ENCODE assay signal across 8 mouse cellular contexts in the genomic region with DNA sequence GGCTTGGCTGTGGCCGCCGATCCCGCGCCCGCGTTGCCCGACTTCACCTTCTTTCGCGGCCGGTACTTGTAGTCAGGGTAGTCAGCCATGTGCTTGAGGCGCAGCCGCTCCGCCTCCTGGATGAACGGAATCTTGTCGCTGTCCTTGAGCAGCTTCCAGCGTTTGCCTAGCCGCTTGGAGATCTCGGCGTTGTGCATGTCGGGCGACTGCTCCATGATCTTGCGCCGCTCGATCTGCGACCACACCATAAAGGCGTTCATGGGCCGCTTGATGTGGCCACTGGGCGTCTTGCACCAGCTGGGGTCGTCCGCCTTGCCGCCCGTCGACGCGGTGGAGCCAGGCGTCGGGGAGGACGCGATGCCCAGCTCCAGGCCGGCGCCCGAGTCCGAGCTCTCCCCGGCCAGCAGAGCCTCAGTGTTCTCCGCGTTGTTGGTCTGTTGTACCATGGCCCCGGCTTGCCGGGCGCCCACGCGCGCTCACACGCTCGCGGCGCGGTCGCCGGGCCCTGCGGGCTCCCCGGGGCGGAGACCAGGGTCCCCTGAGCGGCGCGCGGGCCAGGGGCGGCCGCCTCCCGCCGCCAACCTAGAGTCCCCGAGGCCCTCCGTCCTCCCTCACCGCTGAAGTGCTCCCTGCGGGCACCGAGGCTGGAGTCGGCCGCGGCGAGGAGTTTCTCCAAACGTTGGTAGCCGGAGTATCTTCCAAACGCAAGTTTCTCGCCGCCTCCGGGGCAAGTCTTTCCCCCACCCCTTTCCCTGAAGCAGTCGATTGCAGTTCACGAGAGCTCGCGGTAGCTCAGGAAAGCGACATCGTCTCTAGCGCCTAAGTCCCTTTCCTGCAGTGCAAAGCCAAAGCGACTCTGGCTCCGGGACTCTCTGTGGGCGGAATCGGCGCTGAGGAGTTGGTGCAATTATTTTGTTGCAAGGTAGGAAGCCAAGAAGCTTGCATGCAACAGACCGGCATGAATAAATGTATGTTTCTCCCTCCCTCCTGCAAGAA. TPM values are rescaled to one million over a fixed set of nuclear protein-coding genes. Genes with fewer than 3 reads are reported as not detected.
A peak's percentile ranks its signal among the peaks of the same experiment; 100 is the strongest.
DNase-seq lines count a peak whose midpoint lies in the region; ATAC-seq lines count a peak whose summit lies in the region.

No protein-coding gene starts in this region.

- peak; percentile 84 for DNase-seq in ZHBTc4 (ENCODE audit: low read depth, low spot score)
- peak; percentile 70 to 73 for DNase-seq in cerebellum, postnatal 14 days
- DNase-seq in gastrocnemius, adult 18-20 months (ENCODE audit: low spot score), result peak; percentile 55
- DNase-seq in layer of hippocampus, postnatal 36 days, result peak; percentile 60 to 65
- DNase-seq in lung, postnatal 25 days (ENCODE audit: low spot score), result peak; percentile 61
- peak; percentile 50 to 59 for DNase-seq in right cerebral cortex, postnatal 36 days (ENCODE audit: low spot score in 2 of 2)
- DNase-seq in yolk sac, embryonic 10.5 days (ENCODE audit: low spot score), result peak; percentile 66

- ATAC-seq in hindbrain, embryonic 13.5 days (ENCODE audit: low FRiP score), result peak; percentile 66

- under 1% methylated on average over 91 of the region's 98 CpGs for WGBS in hindbrain, embryonic 13.5 days

- H3K27me3 ChIP-seq in hindbrain, embryonic 13.5 days, result no peaks in the 10 kb centered on the region

- peak overlapping the region; percentile 100 for H3K9ac ChIP-seq in hindbrain, embryonic 13.5 days

- H3K9me3 ChIP-seq in hindbrain, embryonic 13.5 days, result no peaks in the 10 kb centered on the region

- H3K4me3 ChIP-seq in hindbrain, embryonic 13.5 days, result peak overlapping the region; percentile 100

- peak overlapping the region; percentile 54 for H3K4me2 ChIP-seq in hindbrain, embryonic 13.5 days

- peak overlapping the region; percentile 100 for H3K27ac ChIP-seq in hindbrain, embryonic 13.5 days

- no peaks in the 10 kb centered on the region for H3K36me3 ChIP-seq in hindbrain, embryonic 13.5 days

- peaks cover 28% of the 10 kb centered on the region for H3K4me1 ChIP-seq in hindbrain, embryonic 13.5 days (replicated peaks)

RNA-seq across cellular contexts. Expression of a gene that starts 0.6 kb away (rescaled TPM):
- total RNA-seq in gastrocnemius, adult 18-20 months (2021), result 10 to 100 TPM in 1 of 2 experiments, 1 to 10 TPM in 1; 1.7 to 11.8 TPM
- 173 and 192 TPM in 2 replicates for polyA plus RNA-seq in hindbrain, embryonic 13.5 days (2015; fragmentation: Nextera tagmentation; extraction: Ambion mirVana)
- 10 to 100 TPM; 23.7 to 25.0 TPM for total RNA-seq in layer of hippocampus, postnatal 36 days (2021)

Comparison
In these comparisons a context has a peak if more than half of its experiments do, and no peak if none do; other contexts are left out.
1. Peak in every context shown above with its lines: DNase-seq, ATAC-seq, H3K4me3 ChIP-seq and H3K27ac ChIP-seq.